Mouse (Mus musculus): ENCODE results near the gene Klhl12. TPM values are rescaled to one million over a fixed set of nuclear protein-coding genes. Genes with fewer than 3 reads are reported as not detected.

The Klhl12 gene
- 8.4 and 9.5 TPM in 2 replicates for polyA plus RNA-seq (2012; rRNA removed)

DNA sequence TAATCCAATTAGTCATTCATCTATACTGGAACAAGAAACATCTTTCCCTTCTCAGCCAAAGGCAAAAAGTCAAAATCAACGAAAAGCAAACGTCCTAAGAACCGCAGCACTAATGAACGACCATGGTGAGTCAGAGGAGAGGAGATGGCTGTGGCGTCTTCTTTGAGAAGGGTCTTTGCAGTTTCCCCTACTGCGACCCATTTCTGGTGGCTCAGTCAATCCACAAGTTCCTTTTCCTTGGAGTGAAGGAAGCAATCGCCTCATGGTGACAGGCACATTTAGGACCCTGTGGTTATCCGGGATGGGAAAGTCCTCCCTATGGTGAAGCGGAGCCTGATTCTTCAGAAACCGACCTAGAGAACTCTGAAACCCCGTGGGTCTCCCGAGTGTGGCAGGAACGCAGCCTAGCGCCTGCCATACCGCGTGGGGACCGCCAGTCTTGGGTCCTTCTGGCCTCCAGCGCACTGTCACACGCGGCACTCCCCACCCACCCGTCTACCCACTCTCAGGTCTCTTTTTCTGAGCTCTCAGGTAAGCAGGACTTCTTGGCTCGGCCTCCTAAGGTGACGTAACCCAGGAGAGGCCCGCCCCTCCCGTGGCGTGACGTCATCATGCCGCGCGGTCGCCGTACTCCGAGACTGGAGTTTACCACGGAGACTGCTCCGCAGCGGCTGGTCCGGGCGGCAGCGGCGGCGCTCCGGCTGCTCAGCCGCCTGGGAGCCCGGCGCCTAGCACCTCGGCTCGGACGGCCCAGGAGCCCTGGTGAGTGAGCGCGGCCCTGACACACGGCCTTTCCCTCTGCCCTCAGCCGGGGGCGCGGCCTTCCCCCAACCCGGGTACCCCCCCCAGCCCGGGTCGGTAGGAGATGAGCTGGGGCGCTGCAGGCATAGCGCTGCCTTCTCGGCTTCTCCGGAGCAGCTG is at the start of gene Klhl12:
Klhl12 (plus strand) TSS at position 628 of the 921 bp plus-strand sequence.

GRCm38 (mm10) chr1:134415168-134415831 is 40.0 kb upstream of the Klhl12 start, which contains the start of gene Adipor1:
TSS of gene Adipor1 (plus strand) at chr1:134415378.

GRCm38 (mm10) chr1:134494428-134495215 is 39.3 kb downstream of the Klhl12 start, which contains the start of gene Rabif:
TSS of gene Rabif (plus strand) at chr1:134494648.

Other genes starting within 250 kb of the Klhl12 start
- 21.1 and 22.9 TPM in 2 replicates for gene Adora1, start 220.1 kb upstream of the Klhl12 start, polyA plus RNA-seq (2012; rRNA removed)
- gene Myog, start 165.5 kb upstream of the Klhl12 start, polyA plus RNA-seq (2012; rRNA removed): not detected in 2 replicates
- gene Ppfia4, start 122.6 kb upstream of the Klhl12 start, polyA plus RNA-seq (2012; rRNA removed): 7.8 and 10.4 TPM in 2 replicates
- gene Tmem183a, start 93.6 kb upstream of the Klhl12 start, polyA plus RNA-seq (2012; rRNA removed): 52.3 and 58.2 TPM in 2 replicates
- gene 4933406M09Rik, start 69.6 kb upstream of the Klhl12 start, polyA plus RNA-seq (2012; rRNA removed): not detected in 2 replicates
- gene Cyb5r1, start 50.0 kb upstream of the Klhl12 start, polyA plus RNA-seq (2012; rRNA removed): 73.0 and 80.6 TPM in 2 replicates
- 114 and 145 TPM in 2 replicates for gene Adipor1, start 40.2 kb upstream of the Klhl12 start, polyA plus RNA-seq (2012; rRNA removed)
- gene Rabif, start 39.1 kb downstream of the Klhl12 start, polyA plus RNA-seq (2012; rRNA removed): 14.6 and 15.3 TPM in 2 replicates
- gene Mgat4e, start 94.2 kb downstream of the Klhl12 start, polyA plus RNA-seq (2012; rRNA removed): not detected in 2 replicates
- gene Kdm5b, start 104.6 kb downstream of the Klhl12 start, polyA plus RNA-seq (2012; rRNA removed): 19.8 and 39.2 TPM in 2 replicates
- gene Syt2, start 191.1 kb downstream of the Klhl12 start, polyA plus RNA-seq (2012; rRNA removed): 0.92 and 1.4 TPM in 2 replicates